Mouse (Mus musculus) MEL (cell line): ENCODE results near the gene Fgfr2. TPM values are rescaled to one million over a fixed set of nuclear protein-coding genes. Genes with fewer than 3 reads are reported as not detected.

Experiments
- DNase-seq: peaks from one replicate; pipeline ENCODE4 v3.0.0; 2011; ENCODE audit warnings: low read depth, low spot score
- H3K27ac ChIP-seq: 2 replicates; pipeline ENCODE4 v1.5.1; 2012; ENCODE audit warnings: low read depth, mild to moderate bottlenecking, control low read depth, low read length, moderate library complexity; ENCODE audit not compliant: control insufficient read depth
- H3K27me3 ChIP-seq, 2 experiments: fragments of 150-350 bp in 1 of 2; sonication (generic) in 1 of 2; 2 replicates each; pipeline ENCODE4 v1.6.1; 2012; ENCODE audit warnings: low read length in 2 of 2, mild to moderate bottlenecking in 2 of 2, improper control_type of control experiment in 1 of 2, moderate library complexity in 1 of 2; ENCODE audit not compliant: insufficient read depth in 2 of 2, control insufficient read depth in 1 of 2
- H3K36me3 ChIP-seq, 2 experiments: 2 replicates each; pipeline ENCODE4 v1.6.1; 2012 to 2014; ENCODE audit warnings: low read length in 2 of 2, improper control_type of control experiment in 1 of 2, inconsistent platforms in 1 of 2, mild to moderate bottlenecking in 1 of 2; ENCODE audit not compliant: insufficient read depth in 2 of 2, control insufficient read depth in 1 of 2
- H3K4me1 ChIP-seq, 2 experiments: fragments of 150-350 bp in 1 of 2; sonication (generic) in 1 of 2; 2 replicates each; pipeline ENCODE4 v1.6.1; 2012; ENCODE audit warnings: low read length in 2 of 2, improper control_type of control experiment in 1 of 2, mild to moderate bottlenecking in 1 of 2; ENCODE audit not compliant: insufficient read depth in 2 of 2, control insufficient read depth in 1 of 2
- H3K4me3 ChIP-seq, 2 experiments: fragments of 150-350 bp in 1 of 2; sonication (generic) in 1 of 2; 2 replicates each; pipeline ENCODE4 v1.5.1; 2012; ENCODE audit warnings: low read depth in 2 of 2, low read length in 2 of 2, mild to moderate bottlenecking in 2 of 2, moderate library complexity in 2 of 2, control low read depth in 1 of 2, improper control_type of control experiment in 1 of 2; ENCODE audit not compliant: control insufficient read depth in 1 of 2, insufficient read depth in 1 of 2
- H3K79me2 ChIP-seq: 2 replicates; pipeline ENCODE4 v1.6.1; 2012; ENCODE audit warnings: mild to moderate bottlenecking, low read length, moderate library complexity; ENCODE audit not compliant: control insufficient read depth, poor library complexity, insufficient read depth
- H3K9ac ChIP-seq: 2 replicates; pipeline ENCODE4 v1.6.1; 2012; ENCODE audit warnings: low read depth, mild to moderate bottlenecking, control low read depth, low read length, moderate library complexity; ENCODE audit not compliant: control insufficient read depth, poor library complexity, severe bottlenecking
- H3K9me3 ChIP-seq: fragments of 150-350 bp; sonication (generic); replicated peaks from 2 replicates; pipeline ENCODE4 v1.6.1; 2012; ENCODE audit warnings: mild to moderate bottlenecking, low read length, improper control_type of control experiment, moderate library complexity; ENCODE audit not compliant: insufficient read depth
- BHLHE40 ChIP-seq: IDR thresholded peaks from 2 replicates; pipeline ENCODE4 v1.6.1; 2012; ENCODE audit warnings: low read depth, mild to moderate bottlenecking, inconsistent platforms, low read length, improper control_type of control experiment, borderline replicate concordance
- CHD1 ChIP-seq: IDR thresholded peaks from 2 replicates; pipeline ENCODE4 v1.6.1; 2012; ENCODE audit warnings: low read depth, mild to moderate bottlenecking, inconsistent platforms, low read length, improper control_type of control experiment
- CTCF ChIP-seq, 3 experiments: IDR thresholded peaks in 2 of 3; conservative IDR thresholded peaks in 1 of 3; 2 replicates each; pipeline ENCODE4 v1.5.1; 2011 to 2012; ENCODE audit warnings: low read length in 3 of 3, low read depth in 2 of 3, mild to moderate bottlenecking in 2 of 3, improper control_type of control experiment in 1 of 3, inconsistent platforms in 1 of 3, mixed read lengths in 1 of 3, moderate library complexity in 1 of 3; ENCODE audit not compliant: control insufficient read depth in 1 of 3, insufficient read depth in 1 of 3, poor library complexity in 1 of 3, severe bottlenecking in 1 of 3
- ELF1 ChIP-seq: IDR thresholded peaks from 2 replicates; pipeline ENCODE4 v1.6.1; 2014; ENCODE audit warnings: low read depth, mild to moderate bottlenecking, inconsistent platforms, low read length, improper control_type of control experiment, moderate library complexity
- MAZ ChIP-seq: IDR thresholded peaks from 2 replicates; pipeline ENCODE4 v1.6.1; 2012; ENCODE audit warnings: low read depth, mild to moderate bottlenecking, inconsistent platforms, low read length, improper control_type of control experiment
- MXI1 ChIP-seq: IDR thresholded peaks from 2 replicates; pipeline ENCODE4 v1.6.1; 2011; ENCODE audit warnings: mild to moderate bottlenecking, low read depth, low read length, improper control_type of control experiment
- MYB ChIP-seq: IDR thresholded peaks from 2 replicates; pipeline ENCODE4 v1.6.1; 2011; ENCODE audit warnings: mild to moderate bottlenecking, low read depth, low read length, improper control_type of control experiment
- POLR2AphosphoS2 ChIP-seq: IDR thresholded peaks from 2 replicates; pipeline ENCODE4 v1.6.1; 2011; ENCODE audit warnings: low read length, improper control_type of control experiment
- RAD21 ChIP-seq: IDR thresholded peaks from 2 replicates; pipeline ENCODE4 v1.6.1; 2011; ENCODE audit warnings: mild to moderate bottlenecking, low read depth, low read length, improper control_type of control experiment
- SMC3 ChIP-seq: IDR thresholded peaks from 2 replicates; pipeline ENCODE4 v1.6.1; 2011; ENCODE audit warnings: low read depth, low read length, improper control_type of control experiment
- USF1 ChIP-seq: IDR thresholded peaks from 2 replicates; pipeline ENCODE4 v1.6.1; 2014; ENCODE audit warnings: low read depth, mild to moderate bottlenecking, inconsistent platforms, low read length, improper control_type of control experiment, moderate library complexity
- ZKSCAN1 ChIP-seq: IDR thresholded peaks from 2 replicates; pipeline ENCODE4 v1.6.1; 2012; ENCODE audit warnings: low read depth, mild to moderate bottlenecking, inconsistent platforms, low read length, improper control_type of control experiment, moderate library complexity
- polyA plus RNA-seq, 2 experiments: library from polyadenylated mRNA; stranded (reverse) in 1 of 2; unstranded in 1 of 2; fragments of >175 nt in 1 of 2; fragments of >200 nt in 1 of 2; gene quantifications; 2 replicates each; pipeline versions ENCODE4 v1.2.1 to v1.2.4; 2012; ENCODE audit warnings: low replicate concordance in 2 of 2, low read depth in 1 of 2; ENCODE audit not compliant: insufficient read length in 2 of 2, insufficient read depth in 1 of 2, missing spikeins in 1 of 2
- total RNA-seq: library from RNA; depleted of rRNA; stranded (reverse); fragments of 300-350 nt; gene quantifications from 2 replicates; pipeline ENCODE4 v1.2.3, GENCODE M21; 2012

The Fgfr2 gene
- total and polyA plus RNA-seq, 3 experiments: not detected

GRCm38 (mm10) chr7:131174121-131174520 is 1949.0 kb downstream of the Fgfr2 start, which contains the start of gene 5430419D17Rik:
Gene 5430419D17Rik, plus strand, starts transcription at chr7:131174402.
- Histone ChIP-seq H3K27me3 (no peaks in the 10 kb centered on the region; a peak in 1 of 4 replicates), H3K36me3 (no peaks in the 10 kb centered on the region), H3K27ac (no peak within 1 kb of the TSS), H3K79me2 (no peaks in the 10 kb centered on the region), H3K9ac (no peak within 1 kb of the TSS), H3K4me1 (no peaks in the 10 kb centered on the region), H3K4me3 (no peak within 1 kb of the TSS), H3K9me3 (no peaks in the 10 kb centered on the region)
- TF ChIP-seq CHD1: no peak
- no peak for TF ChIP-seq ZKSCAN1
- DNase-seq: no peak

DNA sequence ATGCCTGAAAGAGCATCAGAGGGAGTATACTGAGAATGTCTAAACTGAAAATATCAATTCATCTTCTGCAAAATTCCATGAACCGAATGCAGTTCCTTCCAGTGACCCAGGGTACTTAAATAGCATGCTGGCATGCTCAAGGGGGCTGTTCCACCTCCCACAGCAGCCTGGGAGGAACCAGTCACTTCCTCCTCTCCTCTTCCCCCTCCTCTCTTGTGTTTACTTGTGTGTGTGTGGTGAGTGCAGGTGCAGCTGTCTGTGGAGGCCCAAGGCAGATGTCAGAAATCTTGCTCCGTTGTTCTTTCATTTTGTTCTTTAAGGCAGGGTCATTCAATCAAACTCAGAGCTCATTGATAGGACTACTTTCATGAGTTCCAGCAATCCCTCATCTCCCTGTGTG is 1954.1 kb downstream of the Fgfr2 start:
- H3K9me3 ChIP-seq: no peaks in the 10 kb centered on the region
- TF ChIP-seq USF1 (no peak), MAZ (no peak), MXI1 (no peak), RAD21 (no peak), POLR2AphosphoS2 (no peak), BHLHE40 (no peak), MYB (no peak), ELF1 (no peak)
- no peak overlapping the region for H3K4me3 ChIP-seq
- H3K9ac ChIP-seq: no peak overlapping the region
- no peaks in the 10 kb centered on the region for H3K79me2 ChIP-seq
- no peak overlapping the region for H3K27ac ChIP-seq
- no peak for DNase-seq
- H3K36me3 ChIP-seq: no peaks in the 10 kb centered on the region
- no peaks in the 10 kb centered on the region for H3K4me1 ChIP-seq
- no peaks in the 10 kb centered on the region; a peak in 1 of 4 replicates for H3K27me3 ChIP-seq

DNA sequence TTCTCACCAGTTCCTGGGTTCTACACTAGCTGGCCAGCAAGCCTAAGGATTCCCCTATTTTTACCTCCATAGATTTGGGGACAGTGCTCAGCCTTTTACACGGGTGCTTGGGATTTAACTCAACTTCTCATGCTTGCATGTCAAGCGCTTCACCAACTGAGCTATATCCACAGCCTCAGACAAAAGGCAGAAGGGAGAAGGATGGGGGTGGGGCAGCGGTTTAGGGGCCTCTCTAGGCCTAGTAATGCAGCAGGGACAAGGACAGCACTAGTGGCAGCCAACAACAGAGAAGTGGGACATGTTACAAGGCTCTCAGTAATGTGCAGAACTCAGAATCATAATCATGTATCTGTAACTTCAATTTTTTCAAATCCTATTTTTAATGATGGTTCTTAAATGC is 1955.4 kb downstream of the Fgfr2 start:
- no peaks in the 10 kb centered on the region for H3K36me3 ChIP-seq
- DNase-seq: no peak
- no peaks in the 10 kb centered on the region; a peak in 1 of 4 replicates for H3K27me3 ChIP-seq
- H3K9ac ChIP-seq: no peak overlapping the region
- TF ChIP-seq SMC3: no peak
- TF ChIP-seq MAZ: no peak
- no peak for TF ChIP-seq CTCF (IDR thresholded peaks at IDR 0.05 in 2 of 3, conservative IDR thresholded peaks at IDR 0.05 in 1 of 3; ENCODE audit: control insufficient read depth in 1 of 3, insufficient read depth in 1 of 3, low read depth in 2 of 3, low read length in 3 of 3, poor library complexity in 1 of 3, severe bottlenecking in 1 of 3)
- TF ChIP-seq, all 39 proteins: peak for 0
- Histone ChIP-seq H3K4me1 (no peaks in the 10 kb centered on the region), H3K79me2 (no peaks in the 10 kb centered on the region), H3K27ac (no peak overlapping the region), H3K9me3 (no peaks in the 10 kb centered on the region), H3K4me3 (no peak overlapping the region)
